Mouse (Mus musculus) MEL (cell line): Measurements from ENCODE around the gene Mrpl58.
"Not testable (repeated sequence)": the region's sequence is repeated elsewhere in the genome, so short reads cannot be mapped to it uniquely, and the experiment has no call there.

Source experiments
- CTCF ChIP-seq, 3 experiments: IDR thresholded peaks in 2 of 3; conservative IDR thresholded peaks in 1 of 3; 2 replicates each; pipeline ENCODE4 v1.5.1; 2011 to 2012; ENCODE audit warnings: low read length in 3 of 3, low read depth in 2 of 3, mild to moderate bottlenecking in 2 of 3, improper control_type of control experiment in 1 of 3, inconsistent platforms in 1 of 3, mixed read lengths in 1 of 3, moderate library complexity in 1 of 3; ENCODE audit not compliant: control insufficient read depth in 1 of 3, insufficient read depth in 1 of 3, poor library complexity in 1 of 3, severe bottlenecking in 1 of 3
- EP300 ChIP-seq, 2 experiments: IDR thresholded peaks; 2 replicates each; pipeline ENCODE4 v1.6.1; 2011; ENCODE audit warnings: improper control_type of control experiment in 2 of 2, low read length in 2 of 2, low read depth in 1 of 2, mild to moderate bottlenecking in 1 of 2
- GATA1 ChIP-seq: IDR thresholded peaks from 2 replicates; pipeline ENCODE4 v1.6.1; 2011; ENCODE audit warnings: low read depth, low read length, improper control_type of control experiment
- MEF2A ChIP-seq: IDR thresholded peaks from 2 replicates; pipeline ENCODE4 v1.6.1; 2014; ENCODE audit warnings: low read depth, mild to moderate bottlenecking, inconsistent platforms, low read length, improper control_type of control experiment; ENCODE audit not compliant: poor library complexity, insufficient replicate concordance, severe bottlenecking; ENCODE audit errors: extremely low read depth
- POLR2A ChIP-seq, 2 experiments: IDR thresholded peaks; 2 replicates each; pipeline ENCODE4 v1.6.1; 2011 to 2012; ENCODE audit warnings: low read length in 2 of 2, mild to moderate bottlenecking in 2 of 2, control low read depth in 1 of 2, improper control_type of control experiment in 1 of 2, low read depth in 1 of 2, moderate library complexity in 1 of 2; ENCODE audit not compliant: control insufficient read depth in 1 of 2, insufficient read depth in 1 of 2, poor library complexity in 1 of 2
- POLR2AphosphoS5 ChIP-seq: IDR thresholded peaks from 2 replicates; pipeline ENCODE4 v1.6.1; 2012; ENCODE audit warnings: low read depth, borderline replicate concordance, mild to moderate bottlenecking, inconsistent platforms, low read length, moderate library complexity, mixed read lengths
- SIN3A ChIP-seq: IDR thresholded peaks from 2 replicates; pipeline ENCODE4 v1.6.1; 2012; ENCODE audit warnings: low read length, improper control_type of control experiment, inconsistent platforms
- SMC3 ChIP-seq: IDR thresholded peaks from 2 replicates; pipeline ENCODE4 v1.6.1; 2011; ENCODE audit warnings: low read depth, low read length, improper control_type of control experiment
- TCF12 ChIP-seq: IDR thresholded peaks from 2 replicates; pipeline ENCODE4 v1.6.1; 2014; ENCODE audit warnings: low read depth, mild to moderate bottlenecking, inconsistent platforms, low read length, improper control_type of control experiment, moderate library complexity
- UBTF ChIP-seq: IDR thresholded peaks from 2 replicates; pipeline ENCODE4 v1.6.1; 2012; ENCODE audit warnings: low read depth, mild to moderate bottlenecking, inconsistent platforms, low read length, improper control_type of control experiment, moderate library complexity, borderline replicate concordance; ENCODE audit not compliant: insufficient read depth

- not testable (repeated sequence) for TF ChIP-seq CTCF (IDR thresholded peaks at IDR 0.05 in 2 of 3, conservative IDR thresholded peaks at IDR 0.05 in 1 of 3; ENCODE audit: control insufficient read depth in 1 of 3, insufficient read depth in 1 of 3, low read depth in 2 of 3, low read length in 3 of 3, poor library complexity in 1 of 3, severe bottlenecking in 1 of 3); POLR2A (IDR thresholded peaks at IDR 0.05; ENCODE audit: control insufficient read depth in 1 of 2, insufficient read depth in 1 of 2, low read depth in 1 of 2, low read length in 2 of 2, poor library complexity in 1 of 2); SMC3; GATA1; EP300 (IDR thresholded peaks at IDR 0.05; ENCODE audit: low read depth in 1 of 2, low read length in 2 of 2); POLR2AphosphoS5; TCF12; SIN3A; MEF2A; UBTF
Measured at GRCm38 (mm10) chr11:115386859-115387258, 16.7 kb upstream of the Mrpl58 start.
